Mouse (Mus musculus): ENCODE data around the gene Clybl.

DNA sequence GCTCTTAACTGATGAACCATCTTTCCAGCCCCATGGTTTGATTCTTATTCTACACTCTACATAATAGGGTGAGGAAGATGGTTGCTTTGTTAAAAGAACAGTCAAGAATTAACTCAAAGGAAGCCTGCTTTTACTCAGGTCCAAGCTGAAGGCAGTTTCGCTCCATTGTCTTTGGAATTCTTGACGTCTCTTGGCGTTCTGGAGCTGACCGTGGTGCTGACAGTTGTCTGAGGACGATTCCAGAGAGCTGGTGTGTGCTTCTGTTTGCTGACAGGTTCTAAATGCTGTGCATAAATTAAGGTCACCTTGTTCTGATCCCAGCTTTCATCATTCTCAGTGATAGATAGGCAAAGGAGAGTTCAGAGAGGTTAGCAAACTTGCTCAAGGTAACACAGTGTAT, 140.6 kb downstream of the Clybl start:
- TF ChIP-seq CTCF (IDR thresholded peaks at IDR 0.05; ENCODE audit: low read depth) = no peak
- no peak for TF ChIP-seq EP300 (optimal IDR thresholded peaks at IDR 0.05)

All from stomach, postnatal 0 days (tissue).